Mouse (Mus musculus): Measurements from ENCODE around the gene 9430015G10Rik.

Gene 9430015G10Rik

GRCm38 (mm10) chr4:156169129-156169528 lies 59.3 kb downstream of the 9430015G10Rik start:
- DNase-seq (ENCODE audit: low spot score in 2 of 2) = peak in 1 of 2 experiments; percentile 2

- DNase-seq (ENCODE audit: low spot score in 2 of 2) = peak in 1 of 2 experiments; percentile 2
These were observed 62.0 kb downstream of the 9430015G10Rik start for GRCm38 (mm10) chr4:156171828-156172227.

Data from frontal cortex, postnatal 14 days (tissue).